Mouse (Mus musculus) liver, embryonic 15.5 days (tissue): ENCODE results near the gene Arpc5. TPM values are rescaled to one million over a fixed set of nuclear protein-coding genes. Genes with fewer than 3 reads are reported as not detected.
"Not testable (repeated sequence)": the region's sequence is repeated elsewhere in the genome, so short reads cannot be mapped to it uniquely, and the experiment has no call there.

Source experiments
- ATAC-seq: fragments of 200-750 bp; cut with Nextera tagmentation; 2 replicates; pipeline ENCODE4 v1.8.0; 2017; ENCODE audit warnings: moderate number of reproducible peaks, mild to moderate bottlenecking, moderate library complexity; ENCODE audit not compliant: insufficient read depth
- H3K27ac ChIP-seq: fragments of 300-500 bp; sonication (generic); replicated peaks from 2 replicates; pipeline ENCODE4 v1.5.1; 2015; ENCODE audit warnings: mild to moderate bottlenecking, inconsistent platforms
- H3K27me3 ChIP-seq: fragments of 300-500 bp; sonication (generic); 2 replicates; pipeline ENCODE4 v1.6.1; 2015; ENCODE audit warnings: mild to moderate bottlenecking, inconsistent platforms
- H3K36me3 ChIP-seq: fragments of 300-500 bp; sonication (generic); replicated peaks from 2 replicates; pipeline ENCODE4 v1.6.1; 2015; ENCODE audit warnings: moderate library complexity, mild to moderate bottlenecking, inconsistent platforms
- H3K4me1 ChIP-seq: fragments of 300-500 bp; sonication (generic); replicated peaks from 2 replicates; pipeline ENCODE4 v1.6.1; 2015; ENCODE audit warnings: inconsistent platforms
- H3K4me2 ChIP-seq: fragments of 300-500 bp; sonication (generic); 2 replicates; pipeline ENCODE4 v1.6.1; 2015; ENCODE audit warnings: moderate library complexity, mild to moderate bottlenecking, inconsistent platforms
- H3K4me3 ChIP-seq: fragments of 300-500 bp; sonication (generic); replicated peaks from 2 replicates; pipeline ENCODE4 v1.5.1; 2015; ENCODE audit warnings: mild to moderate bottlenecking, inconsistent platforms
- H3K9ac ChIP-seq: fragments of 300-500 bp; sonication (generic); 2 replicates; pipeline ENCODE4 v1.6.1; 2015; ENCODE audit warnings: moderate library complexity, mild to moderate bottlenecking, inconsistent platforms
- H3K9me3 ChIP-seq: fragments of 300-500 bp; sonication (generic); replicated peaks from 2 replicates; pipeline ENCODE4 v1.6.1; 2016; ENCODE audit warnings: inconsistent platforms
- whole genome bisulfite sequencing: fragments of 180-500 bp; shearing (Covaris S2); methylation state at CpG from one replicate; pipeline ENCODE4 v1.1.7; 2015; ENCODE audit warnings: mixed read lengths; ENCODE audit not compliant: insufficient replicate concordance; 5-methylcytosine and 5-hydroxymethylcytosine counted together
- polyA plus RNA-seq: library from polyadenylated mRNA; unstranded; fragments of >200 nt; fragmentation: Nextera tagmentation; extraction: Ambion mirVana; gene quantifications from 2 replicates; pipeline ENCODE4 v1.2.1, GENCODE M21; 2015

Arpc5 gene
- polyA plus RNA-seq, 1 experiment from 2014 or later = 146 TPM

- not testable (repeated sequence) for H3K27me3 ChIP-seq, H3K36me3 ChIP-seq, H3K27ac ChIP-seq, H3K4me2 ChIP-seq, H3K4me1 ChIP-seq, H3K4me3 ChIP-seq, H3K9ac ChIP-seq, H3K9me3 ChIP-seq, ATAC-seq
- WGBS = 55% methylated on average over 3 of the region's 3 CpGs
Measured at GRCm38 (mm10) chr1:152785446-152785845, 19.1 kb downstream of the Arpc5 start.

DNA sequence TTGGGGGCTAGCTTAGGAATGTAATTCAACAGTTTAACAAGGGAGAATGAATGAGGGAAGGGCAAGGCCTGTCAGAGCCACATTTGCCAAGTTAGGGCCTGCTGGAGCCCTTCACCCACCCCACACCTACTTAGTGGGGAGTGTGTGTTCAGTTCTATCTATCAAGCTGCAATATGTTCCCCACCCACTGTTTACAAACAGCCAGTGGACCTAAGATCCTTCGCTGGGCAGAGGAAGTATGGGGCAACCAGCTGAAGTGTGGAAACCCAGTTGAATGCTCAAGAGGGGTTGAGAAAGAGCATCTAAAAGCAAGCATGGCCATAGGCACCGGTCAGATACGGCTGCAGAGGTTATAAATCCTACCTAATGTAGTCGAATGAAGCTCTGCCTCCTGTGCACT lies 20.6 kb downstream of the Arpc5 start:
- Histone ChIP-seq H3K4me2 (no peak overlapping the region), H3K36me3 (no peaks in the 10 kb centered on the region), H3K27me3 (no peaks in the 10 kb centered on the region), H3K4me3 (no peak overlapping the region), H3K4me1 (peaks cover 9% of the 10 kb centered on the region; the same call in 1 of the 2 replicates), H3K9me3 (no peaks in the 10 kb centered on the region), H3K9ac (no peak overlapping the region), H3K27ac (no peak overlapping the region)
- 58% methylated on average over 4 of the region's 4 CpGs for WGBS
- no peak for ATAC-seq

DNA sequence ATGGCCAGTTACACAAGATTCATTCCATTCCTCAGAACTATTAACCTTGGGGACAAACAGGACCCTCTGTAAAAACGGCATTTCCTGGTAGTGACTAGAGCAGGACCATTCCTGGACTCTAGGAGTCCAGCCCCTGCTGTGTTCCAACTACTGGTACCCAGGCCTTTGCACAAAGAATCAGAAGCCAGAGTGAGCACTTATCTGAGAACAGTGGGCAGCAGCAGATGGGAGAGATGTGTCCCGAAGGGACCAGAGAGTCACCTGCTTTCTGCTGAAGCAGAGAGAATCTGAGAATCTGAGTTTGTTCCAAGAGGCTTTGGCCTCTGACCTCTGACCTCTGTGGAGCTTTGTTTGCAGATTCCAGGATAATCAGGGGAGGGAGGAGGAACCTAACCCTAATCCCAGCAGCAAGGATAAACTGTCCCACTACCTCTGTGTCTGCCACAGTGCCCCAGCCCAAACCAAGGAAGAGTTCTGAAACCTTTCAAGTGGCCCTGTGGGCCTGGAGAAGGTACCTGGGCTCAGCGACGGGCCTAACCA lies 21.8 kb downstream of the Arpc5 start:
- Histone ChIP-seq H3K27me3 (no peaks in the 10 kb centered on the region), H3K4me3 (no peak overlapping the region), H3K4me2 (no peak overlapping the region), H3K9me3 (no peaks in the 10 kb centered on the region), H3K4me1 (peaks cover 9% of the 10 kb centered on the region; the same call in 1 of the 2 replicates), H3K27ac (no peak overlapping the region), H3K36me3 (no peaks in the 10 kb centered on the region), H3K9ac (no peak overlapping the region)
- ATAC-seq = no peak
- 48% methylated on average over 4 of the region's 4 CpGs for WGBS

DNA sequence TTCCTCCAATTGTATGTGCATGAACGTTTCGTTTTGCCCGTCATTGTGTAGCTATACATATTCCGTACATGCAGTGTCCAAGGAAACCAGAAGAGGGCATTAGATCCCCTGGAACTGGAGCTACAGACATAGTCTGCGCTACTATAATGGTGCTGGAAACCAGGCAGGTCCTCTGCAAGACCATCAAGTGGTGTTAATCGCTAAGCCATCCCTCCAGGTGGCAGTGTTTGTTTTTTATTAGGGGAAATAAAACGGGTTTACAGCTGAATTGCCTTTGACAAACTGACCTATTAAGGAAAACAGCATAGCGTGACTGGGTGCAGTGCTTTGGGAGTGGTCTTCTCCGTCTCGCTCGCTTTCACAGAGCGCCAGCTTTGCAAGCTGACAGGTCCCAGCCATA lies 23.9 kb downstream of the Arpc5 start:
- Histone ChIP-seq H3K9ac (no peak overlapping the region), H3K4me3 (no peak overlapping the region), H3K27ac (no peak overlapping the region), H3K27me3 (no peaks in the 10 kb centered on the region), H3K4me1 (peaks cover 12% of the 10 kb centered on the region; the same call in 1 of the 2 replicates), H3K4me2 (peak overlapping the region; percentile 20; the same call in 1 of the 2 replicates), H3K9me3 (no peaks in the 10 kb centered on the region), H3K36me3 (no peaks in the 10 kb centered on the region)
- WGBS = 18% methylated on average over 12 of the region's 12 CpGs
- no peak for ATAC-seq

DNA sequence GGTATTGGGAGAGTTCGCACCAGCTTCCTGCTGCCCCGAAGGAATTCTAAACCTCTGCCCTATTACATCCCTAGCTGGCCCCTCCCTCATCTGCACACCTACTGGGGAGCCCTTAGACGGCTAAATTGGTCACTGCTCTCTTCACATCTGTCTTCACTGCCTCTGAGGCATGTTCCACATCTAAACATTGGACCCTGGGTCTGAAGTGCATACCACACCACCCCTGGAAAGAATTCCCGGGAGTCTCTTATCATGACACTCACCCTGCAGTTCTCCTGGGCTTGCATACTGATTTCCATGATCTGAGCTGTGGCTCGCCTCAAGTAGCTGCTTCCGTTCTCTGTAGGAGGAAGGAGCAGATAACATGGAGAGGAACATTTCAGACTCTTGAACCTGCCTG lies 24.5 kb downstream of the Arpc5 start:
- Histone ChIP-seq H3K9ac (no peak overlapping the region), H3K4me1 (peaks cover 17% of the 10 kb centered on the region), H3K4me3 (no peak overlapping the region), H3K27ac (no peak overlapping the region), H3K4me2 (no peak overlapping the region), H3K27me3 (no peaks in the 10 kb centered on the region), H3K9me3 (no peaks in the 10 kb centered on the region), H3K36me3 (no peaks in the 10 kb centered on the region)
- ATAC-seq = no peak
- 12% methylated on average over 6 of the region's 6 CpGs for WGBS

DNA sequence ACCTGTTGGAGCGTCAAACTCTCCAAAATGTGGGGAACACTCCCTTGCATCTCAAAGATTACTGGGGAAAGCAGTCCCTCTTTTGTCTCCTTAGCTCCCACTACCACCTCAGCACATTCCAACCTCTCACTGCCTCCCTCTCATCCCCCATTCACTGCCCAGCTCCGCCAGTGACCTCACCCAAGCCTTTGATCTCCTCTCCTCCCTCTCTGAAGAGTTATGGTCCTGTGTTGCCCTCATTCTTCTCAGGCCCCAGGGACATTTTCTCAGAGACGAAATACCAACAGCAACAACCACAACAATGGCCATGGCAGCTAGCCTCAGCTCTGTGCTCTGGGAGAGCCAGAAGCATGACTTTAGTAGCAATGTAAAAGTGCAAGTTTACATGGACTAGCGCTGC lies 24.9 kb downstream of the Arpc5 start:
- WGBS = 48% methylated on average over 4 of the region's 4 CpGs

GRCm38 (mm10) chr1:152792736-152793494 lies 26.6 kb downstream of the Arpc5 start:
- ATAC-seq = no peak
- H3K9me3 ChIP-seq = no peaks in the 10 kb centered on the region
- H3K36me3 ChIP-seq = no peaks in the 10 kb centered on the region
- no peaks in the 10 kb centered on the region for H3K27me3 ChIP-seq
- H3K4me3 ChIP-seq = no peak overlapping the region
- no peak overlapping the region for H3K9ac ChIP-seq
- WGBS = 68% methylated on average over 12 of the region's 12 CpGs
- H3K27ac ChIP-seq = no peak overlapping the region
- H3K4me2 ChIP-seq = no peak overlapping the region
- peaks cover 29% of the 10 kb centered on the region for H3K4me1 ChIP-seq

More for the DNA sequence above, 24.9 kb downstream of the Arpc5 start:
- no peak overlapping the region for H3K27ac ChIP-seq
- no peak overlapping the region for H3K4me3 ChIP-seq
- H3K9ac ChIP-seq = no peak overlapping the region
- no peaks in the 10 kb centered on the region for H3K9me3 ChIP-seq
- H3K4me1 ChIP-seq = peaks cover 21% of the 10 kb centered on the region
- no peak overlapping the region for H3K4me2 ChIP-seq
- H3K27me3 ChIP-seq = no peaks in the 10 kb centered on the region
- no peak for ATAC-seq
- no peaks in the 10 kb centered on the region for H3K36me3 ChIP-seq

DNA sequence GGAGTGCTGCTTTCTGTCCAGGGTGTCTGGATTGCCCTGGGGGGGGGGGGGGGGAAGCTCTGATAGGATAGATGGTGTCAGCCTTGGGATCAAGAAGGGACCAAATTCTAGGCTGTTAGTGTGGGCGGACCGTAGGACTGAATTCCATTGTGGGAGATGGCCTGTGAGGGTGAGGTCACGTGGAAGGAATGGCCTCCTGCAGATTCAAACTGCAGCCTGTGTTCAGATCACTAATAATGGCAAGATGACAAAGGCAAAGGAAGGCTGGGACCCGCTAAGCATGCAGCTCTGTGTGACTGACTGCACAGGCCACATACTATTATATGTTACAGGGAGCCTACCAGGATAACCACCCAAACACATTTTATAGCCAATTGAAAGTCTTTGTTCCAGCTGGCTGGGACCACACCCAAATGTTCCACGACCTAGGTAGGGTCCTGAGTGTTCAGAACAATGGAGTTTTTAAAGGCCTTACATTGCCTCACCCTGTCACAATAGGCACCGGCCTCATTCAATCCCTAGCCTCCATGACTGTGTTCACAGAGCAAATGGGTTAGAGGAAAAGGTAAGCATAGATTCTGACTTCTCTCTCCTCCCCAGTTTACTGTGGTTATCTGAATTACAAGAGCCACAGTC lies 27.3 kb downstream of the Arpc5 start:
- H3K27ac ChIP-seq = no peak overlapping the region
- H3K4me2 ChIP-seq = no peak overlapping the region
- no peaks in the 10 kb centered on the region for H3K27me3 ChIP-seq
- peaks cover 30% of the 10 kb centered on the region for H3K4me1 ChIP-seq
- H3K9me3 ChIP-seq = no peaks in the 10 kb centered on the region
- H3K4me3 ChIP-seq = no peak overlapping the region
- 62% methylated on average over 6 of the region's 6 CpGs for WGBS
- ATAC-seq = no peak
- H3K36me3 ChIP-seq = no peaks in the 10 kb centered on the region
- no peak overlapping the region for H3K9ac ChIP-seq

- H3K27ac ChIP-seq = no peak overlapping the region
- no peak for ATAC-seq
- H3K4me2 ChIP-seq = no peak overlapping the region
- peaks cover 33% of the 10 kb centered on the region for H3K4me1 ChIP-seq
- no peak overlapping the region for H3K4me3 ChIP-seq
- H3K9me3 ChIP-seq = no peaks in the 10 kb centered on the region
- H3K9ac ChIP-seq = no peak overlapping the region
- 35% methylated on average over 8 of the region's 8 CpGs for whole genome bisulfite sequencing
- no peaks in the 10 kb centered on the region for H3K36me3 ChIP-seq
- no peaks in the 10 kb centered on the region for H3K27me3 ChIP-seq
Measured at GRCm38 (mm10) chr1:152795688-152796255, 29.4 kb downstream of the Arpc5 start.

DNA sequence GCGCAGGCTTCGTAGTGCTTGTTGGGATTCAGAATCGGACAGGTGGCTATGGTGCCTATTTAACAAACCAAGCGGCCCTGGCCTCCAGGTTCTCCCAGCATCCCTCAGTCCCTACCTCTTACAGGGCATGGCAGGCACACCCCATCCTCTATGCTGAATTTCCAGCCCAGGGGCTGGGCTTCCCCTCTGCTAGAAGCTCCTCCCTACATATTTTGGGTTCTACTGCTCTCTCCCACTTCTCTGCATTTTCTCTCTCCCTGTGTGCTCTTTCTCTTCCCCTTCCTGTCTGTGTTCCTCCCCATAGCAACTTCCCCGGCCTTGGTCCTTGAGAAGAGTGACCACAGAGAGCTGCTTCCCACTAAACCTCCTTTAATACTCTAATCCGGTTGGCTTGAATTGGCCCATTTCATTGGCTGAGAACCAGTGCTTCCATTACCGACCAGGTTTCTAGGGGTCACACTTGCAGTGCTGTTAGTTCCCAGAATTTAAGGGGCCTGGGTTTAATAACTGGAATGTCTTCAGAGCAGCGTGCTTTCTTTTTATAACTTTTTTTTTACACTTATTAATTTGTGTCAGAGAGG lies 30.4 kb downstream of the Arpc5 start:
- Histone ChIP-seq H3K27ac (no peak overlapping the region), H3K27me3 (no peaks in the 10 kb centered on the region), H3K9ac (no peak overlapping the region), H3K4me1 (peaks cover 27% of the 10 kb centered on the region), H3K36me3 (no peaks in the 10 kb centered on the region), H3K4me2 (no peak overlapping the region), H3K9me3 (no peaks in the 10 kb centered on the region), H3K4me3 (no peak overlapping the region)
- WGBS = 65% methylated on average over 8 of the region's 8 CpGs
- ATAC-seq = no peak

DNA sequence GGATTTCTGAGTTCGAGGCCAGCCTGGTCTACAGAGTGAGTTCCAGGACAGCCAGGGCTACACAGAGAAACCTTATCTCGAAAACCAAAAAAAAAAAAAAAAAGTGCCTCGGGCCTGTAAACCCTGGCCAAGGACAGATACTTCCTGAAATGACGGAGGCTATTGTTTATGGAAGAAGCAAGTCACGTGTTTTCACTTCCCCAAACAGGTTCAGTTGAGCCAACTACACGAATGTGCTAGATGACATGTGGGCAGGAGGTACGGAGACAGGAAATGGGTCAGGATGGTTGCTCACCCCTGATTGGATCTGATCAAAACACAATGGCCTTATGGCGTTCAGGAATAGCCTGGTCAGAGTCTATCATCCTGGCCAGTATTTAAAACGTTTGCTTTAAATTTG lies 31.8 kb downstream of the Arpc5 start:
- 17% methylated on average over 9 of the region's 9 CpGs for WGBS
- peak; percentile 30; the same call in 1 of the 2 replicates for ATAC-seq

More for the DNA sequence above, 31.8 kb downstream of the Arpc5 start:
- Histone ChIP-seq H3K9ac (no peak overlapping the region), H3K4me3 (no peak overlapping the region), H3K36me3 (no peaks in the 10 kb centered on the region), H3K4me1 (peaks cover 27% of the 10 kb centered on the region), H3K4me2 (no peak overlapping the region), H3K27ac (0 out of 2 replicates have a peak overlapping the region, but pooled peaks have one; percentile 6), H3K27me3 (no peaks in the 10 kb centered on the region), H3K9me3 (no peaks in the 10 kb centered on the region)
